Mouse (Mus musculus): ENCODE measurements around the gene Ccr3.
"Not testable (repeated sequence)": the region's sequence is repeated elsewhere in the genome, so short reads cannot be mapped to it uniquely, and the experiment has no call there.

The Ccr3 gene

DNA sequence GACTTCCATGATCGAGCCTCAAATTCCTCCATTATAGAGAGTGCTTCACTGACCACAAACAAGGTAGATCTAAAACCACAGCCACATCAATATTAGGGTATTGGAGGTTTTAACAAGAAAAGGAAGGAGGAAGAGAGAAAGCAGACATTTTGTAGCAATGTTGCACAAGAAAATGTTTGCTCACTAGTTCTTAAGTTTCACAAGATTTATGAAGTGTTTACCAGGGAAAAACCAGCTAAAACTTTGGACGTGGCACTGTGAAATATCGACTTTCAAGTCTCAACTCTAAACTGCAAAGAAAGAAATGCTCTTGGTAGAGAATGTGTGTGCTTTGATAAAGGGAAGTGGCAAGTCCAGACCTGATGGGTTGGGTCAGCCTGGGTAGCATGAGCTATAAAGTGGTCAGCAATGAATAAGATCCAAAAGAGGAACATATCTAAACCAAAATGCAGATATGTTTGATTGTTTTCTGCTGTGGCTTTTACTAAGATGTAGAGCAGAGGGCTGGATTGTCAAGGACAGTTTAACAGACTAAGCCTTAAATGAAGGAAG, 34.5 kb downstream of the Ccr3 start:
- DNase-seq, result no peak

DNA sequence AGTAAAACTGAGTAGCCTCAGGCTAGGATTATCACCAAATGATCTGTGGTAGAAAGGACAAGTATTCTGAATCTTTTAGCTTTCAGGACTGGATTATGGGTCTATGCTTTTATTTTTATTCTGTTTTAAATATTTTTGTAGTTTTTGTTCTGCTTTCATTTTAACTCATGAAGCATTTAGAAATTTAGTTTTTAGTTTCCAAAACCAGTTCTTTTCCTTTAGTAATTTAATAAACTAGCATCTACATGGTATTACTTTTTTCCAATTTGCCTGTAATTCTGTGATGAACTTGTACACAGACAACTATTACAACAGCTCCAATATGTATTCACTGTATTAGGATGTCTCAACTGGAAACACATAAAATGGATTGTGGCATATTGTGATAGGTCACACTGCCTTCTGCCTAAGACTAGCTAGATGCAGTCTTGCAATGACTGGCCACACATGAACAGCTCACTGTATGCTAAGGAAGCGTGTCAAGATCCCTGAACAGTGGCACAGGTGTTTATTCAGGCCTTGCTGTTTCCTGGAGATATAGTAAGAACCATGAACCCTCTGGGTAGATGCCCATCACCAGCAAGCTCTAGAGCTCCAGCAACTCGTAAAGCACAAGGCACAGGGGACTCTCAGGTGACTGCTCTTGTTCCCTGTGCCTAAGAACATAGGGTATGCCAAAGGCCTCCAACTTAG, 38.0 kb downstream of the Ccr3 start:
- no peak for DNase-seq

DNA sequence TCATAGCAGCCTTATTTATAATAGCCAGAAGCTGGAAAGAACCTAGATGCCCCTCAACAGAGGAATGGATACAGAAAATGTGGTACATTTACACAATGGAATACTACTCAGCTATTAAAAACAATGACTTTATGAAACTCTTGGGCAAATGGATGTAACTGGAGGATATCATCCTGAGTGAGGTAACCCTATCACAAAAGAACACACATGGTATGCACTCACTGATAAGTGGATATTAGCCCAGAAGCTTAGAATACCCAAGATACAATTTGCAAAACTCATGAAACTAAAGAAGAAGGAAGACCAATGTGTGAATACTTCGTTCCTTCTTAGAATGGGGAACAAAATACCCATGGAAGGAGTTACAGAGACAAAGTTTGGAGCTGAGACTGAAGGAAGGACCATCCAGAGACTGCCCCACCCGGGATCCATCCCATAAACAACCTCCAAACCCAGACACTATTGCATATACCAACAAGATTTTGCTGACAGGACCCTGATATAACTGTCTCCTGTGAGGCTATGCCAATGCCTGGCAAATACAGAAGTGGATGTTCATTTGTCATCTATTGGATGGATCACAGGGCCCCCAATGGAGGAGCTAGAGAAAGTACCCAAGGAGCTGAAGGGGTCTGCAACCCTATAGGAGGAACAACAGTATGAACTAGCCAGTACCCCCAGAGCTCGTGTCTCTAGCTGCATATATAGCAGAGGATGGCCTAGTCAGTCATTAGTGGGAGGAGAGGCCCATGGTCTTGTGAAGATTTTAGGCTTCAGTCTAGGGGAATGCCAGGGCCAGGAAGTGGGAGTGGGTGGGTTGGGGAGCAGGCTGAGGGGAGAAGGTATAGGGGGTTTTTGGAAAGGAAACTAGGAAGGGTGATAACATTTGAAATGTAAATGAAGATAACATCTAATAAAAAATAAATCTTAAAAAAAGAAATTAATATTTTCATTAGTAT, 40.0 kb downstream of the Ccr3 start:
- not testable (repeated sequence) for DNase-seq

DNA sequence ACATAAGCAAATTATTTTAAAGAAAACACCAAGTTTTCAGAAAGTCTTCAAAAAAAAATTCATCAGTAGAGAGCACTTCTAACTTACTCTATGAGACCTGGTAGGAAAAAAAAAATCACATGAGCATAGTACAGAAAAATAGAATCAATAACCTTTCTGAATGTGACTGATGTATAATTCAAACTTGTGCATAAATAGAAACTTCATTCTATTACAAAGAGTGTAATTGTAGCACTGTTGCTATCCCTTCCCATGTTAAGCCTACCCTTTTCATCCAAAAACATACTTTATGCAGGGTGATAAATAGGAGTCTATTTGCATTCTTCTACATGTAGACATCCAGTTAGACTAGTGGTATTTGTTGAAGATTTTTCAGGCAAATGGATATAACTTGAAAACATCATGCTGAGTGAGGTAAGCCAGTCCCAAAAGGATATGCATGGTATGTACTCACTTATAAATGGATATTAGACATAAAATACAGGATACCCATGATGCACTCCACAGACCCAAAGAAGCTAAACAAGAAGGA, 44.9 kb downstream of the Ccr3 start:
- no peak for DNase-seq

DNA sequence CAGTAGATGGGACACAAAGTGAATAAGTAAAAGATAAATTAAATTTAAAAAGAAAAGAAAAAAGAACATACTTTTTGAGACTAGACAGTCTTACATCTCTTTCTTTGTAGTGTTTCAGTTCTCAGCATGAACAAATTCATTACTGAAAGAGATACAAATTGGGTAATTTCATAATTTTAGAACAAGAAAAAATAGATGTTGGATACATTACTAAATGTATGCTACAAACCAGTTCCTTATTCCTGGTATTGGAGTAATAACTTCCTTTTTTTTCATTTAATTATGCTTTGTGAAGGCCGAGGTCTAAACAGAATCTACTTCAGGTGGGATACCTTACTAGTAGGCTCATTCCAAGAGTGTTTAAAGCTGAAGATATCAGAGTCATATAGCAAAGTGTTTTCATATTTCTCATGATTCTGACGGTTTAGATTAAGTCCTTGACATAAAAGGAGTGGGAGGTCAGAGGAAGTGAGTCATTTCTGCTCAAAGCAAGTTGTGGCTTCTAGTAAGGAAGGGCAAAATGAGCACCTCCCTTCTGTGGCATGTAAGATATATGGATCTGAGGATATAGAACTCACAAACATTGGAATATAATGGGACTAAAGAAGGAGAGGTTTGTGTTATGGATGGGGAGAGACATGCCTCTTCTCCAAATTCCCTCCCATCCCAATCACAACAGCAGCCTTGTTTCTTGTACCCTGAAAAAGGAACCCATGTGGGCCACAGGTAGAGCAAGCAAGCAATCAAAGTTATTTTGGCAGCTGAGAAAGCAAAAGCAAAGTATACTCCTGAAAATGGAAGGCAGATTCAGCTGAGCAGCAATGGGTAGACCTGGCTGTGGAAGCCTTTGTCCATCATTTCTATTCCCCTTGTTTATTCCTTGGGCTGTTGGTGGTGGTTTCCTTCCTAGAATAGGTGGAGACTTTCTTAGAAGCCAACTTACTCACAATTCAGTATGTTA, 46.6 kb downstream of the Ccr3 start:
- DNase-seq, result no peak

DNA sequence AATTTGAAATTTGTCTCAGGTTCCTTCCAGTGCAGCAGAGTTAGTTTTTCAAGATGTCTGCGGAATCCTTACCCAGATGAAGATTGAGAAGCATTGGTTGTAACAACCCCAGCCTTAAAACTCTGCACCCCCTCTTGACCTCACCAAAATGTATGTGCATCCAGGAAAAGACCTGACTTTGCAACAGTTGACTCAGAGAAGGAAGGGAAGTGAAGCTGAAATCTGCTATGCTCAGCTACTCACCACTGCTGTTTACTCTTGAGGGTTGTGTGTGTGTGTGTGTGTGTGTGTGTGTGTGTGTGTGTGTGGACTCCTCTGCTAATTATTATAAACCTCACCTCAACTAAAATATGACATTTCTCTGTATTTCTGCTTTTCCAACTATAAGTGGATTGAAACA, 49.7 kb downstream of the Ccr3 start:
- DNase-seq, result no peak

DNA sequence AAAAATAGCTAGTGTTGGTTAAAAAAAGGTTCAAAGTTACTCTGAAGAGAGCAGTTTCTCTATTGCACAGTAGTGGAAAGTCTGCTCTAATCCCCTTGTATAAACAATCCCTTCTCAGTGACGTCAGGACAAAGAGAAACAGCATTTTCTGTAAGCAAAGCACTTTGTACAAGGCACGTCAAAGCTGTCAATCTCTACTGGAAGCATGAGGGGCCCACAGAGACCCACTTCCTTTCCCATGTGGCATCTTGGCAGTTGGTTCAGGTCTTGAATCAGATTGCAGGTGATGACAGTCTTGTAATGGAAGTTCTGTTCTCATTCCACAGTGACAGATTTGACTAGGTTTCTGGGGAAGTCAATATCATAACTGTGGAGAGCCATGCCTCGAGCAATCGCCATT, 58.0 kb downstream of the Ccr3 start:
- no peak for DNase-seq

DNA sequence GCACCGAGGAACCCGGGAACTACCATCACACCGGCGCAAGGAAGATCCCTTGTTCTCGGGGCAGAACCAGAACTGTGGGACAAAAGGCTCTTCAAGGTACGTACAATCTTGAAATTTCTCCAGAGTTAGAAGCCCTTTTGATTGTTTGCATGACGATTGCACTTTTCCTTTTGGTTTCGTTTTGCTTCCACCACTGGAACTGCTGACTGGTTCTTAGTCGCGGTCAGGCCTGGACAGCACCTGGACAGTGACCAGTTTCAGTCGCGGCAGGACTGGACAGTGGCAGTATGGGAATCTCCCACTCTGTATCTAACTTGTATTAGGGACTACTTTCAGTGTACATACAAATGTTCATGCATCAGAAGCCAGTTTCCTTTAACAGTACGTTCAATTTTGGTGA, 58.7 kb downstream of the Ccr3 start:
- not testable (repeated sequence) for DNase-seq

All from right cerebral cortex, postnatal 14 days (tissue).